Mouse (Mus musculus) Muller cell, postnatal 12 days (primary cell): ENCODE data around the gene Gale.

Source experiments
- DNase-seq: peaks from one replicate; pipeline ENCODE4 v3.0.0-alpha.2; 2015; ENCODE audit errors: inconsistent ontology term

Gene Gale

GRCm38 (mm10) chr4:136010586-136010985 is 47.1 kb downstream of the Gale start:
- DNase-seq = no peak

- no peak for DNase-seq
Observed at GRCm38 (mm10) chr4:136016059-136016602, 52.6 kb downstream of the Gale start.
